Mouse (Mus musculus) spleen, adult 12 weeks (tissue): ENCODE results near the gene Plekhg2.
A peak's percentile ranks its signal among the peaks of the same experiment; 100 is the strongest.

Experiments
- DNase-seq: peaks from one replicate; pipeline ENCODE4 v3.0.0; 2022; ENCODE audit warnings: low spot score

The Plekhg2 gene

GRCm38 (mm10) chr7:28367663-28368275, 4.6 kb downstream of the Plekhg2 start:
- no peak for DNase-seq

- no peak for DNase-seq
Observed at GRCm38 (mm10) chr7:28362441-28363060, 9.8 kb downstream of the Plekhg2 start.

GRCm38 (mm10) chr7:28361647-28362341, 10.6 kb downstream of the Plekhg2 start:
- DNase-seq, result no peak

GRCm38 (mm10) chr7:28360291-28360690, 12.1 kb downstream of the Plekhg2 start:
- no peak for DNase-seq

GRCm38 (mm10) chr7:28359854-28360253, 12.5 kb downstream of the Plekhg2 start:
- DNase-seq, result no peak

GRCm38 (mm10) chr7:28358431-28358830, 14.0 kb downstream of the Plekhg2 start:
- DNase-seq, result no peak

- DNase-seq, result no peak
Observed at GRCm38 (mm10) chr7:28357984-28358383, 14.4 kb downstream of the Plekhg2 start.

GRCm38 (mm10) chr7:28356981-28357380, 15.4 kb downstream of the Plekhg2 start:
- DNase-seq, result no peak

- no peak for DNase-seq
Observed at GRCm38 (mm10) chr7:28355221-28355620, 17.2 kb downstream of the Plekhg2 start.

- DNase-seq, result no peak
Observed at GRCm38 (mm10) chr7:28354596-28354995, 17.8 kb downstream of the Plekhg2 start.

GRCm38 (mm10) chr7:28354113-28354581, 18.3 kb downstream of the Plekhg2 start:
- no peak for DNase-seq

- DNase-seq, result no peak
Observed at GRCm38 (mm10) chr7:28353267-28353666, 19.1 kb downstream of the Plekhg2 start.

- DNase-seq, result no peak
Observed at GRCm38 (mm10) chr7:28351676-28352191, 20.7 kb downstream of the Plekhg2 start.

- peak; percentile 97 for DNase-seq
Observed at GRCm38 (mm10) chr7:28350155-28350883, 22.1 kb downstream of the Plekhg2 start, which contains the start of gene Rps16. Gene Rps16 (plus strand): TSS chr7:28350652.

- DNase-seq, result no peak
Observed at GRCm38 (mm10) chr7:28348601-28349000, 23.8 kb downstream of the Plekhg2 start.

GRCm38 (mm10) chr7:28347746-28348145, 24.7 kb downstream of the Plekhg2 start:
- no peak for DNase-seq

GRCm38 (mm10) chr7:28344637-28345036, 27.8 kb downstream of the Plekhg2 start:
- peak; percentile 77 for DNase-seq

- no peak for DNase-seq
Observed at GRCm38 (mm10) chr7:28341381-28341780, 31.0 kb downstream of the Plekhg2 start.

GRCm38 (mm10) chr7:28339213-28339917, 33.0 kb downstream of the Plekhg2 start:
- DNase-seq, result peak; percentile 50

- DNase-seq, result peak; percentile 93
Observed at GRCm38 (mm10) chr7:28338108-28338998, 34.0 kb downstream of the Plekhg2 start, which contains the start of gene Supt5. Gene Supt5 (minus strand): TSS chr7:28338746.
